Mouse (Mus musculus) neutrophil, adult 83 days (primary cell): Measurements from ENCODE around the gene Phc3. TPM values are rescaled to one million over a fixed set of nuclear protein-coding genes. Genes with fewer than 3 reads are reported as not detected.

Experiments used
- total RNA-seq, 2 experiments: library from RNA; stranded (reverse); gene quantifications; one replicate each; pipeline ENCODE4 v1.2.4; 2023

Gene Phc3
- 10 to 100 TPM; 32.1 to 34.0 TPM for total RNA-seq

GRCm38 (mm10) chr3:30969104-30969581 is at the start of gene Phc3:
Gene Phc3 (minus strand): TSS chr3:30969415.

GRCm38 (mm10) chr3:30995283-30995898 is 26.2 kb upstream of the Phc3 start, which contains the start of gene Prkci:
Gene Prkci (plus strand): TSS chr3:30995747.

GRCm38 (mm10) chr3:30855604-30856458 is 113.4 kb downstream of the Phc3 start, which contains the start of gene Gpr160:
Gene Gpr160 (plus strand): TSS chr3:30855950.

Other genes with a start within 250 kb of the Phc3 start
- gene Samd7, start 223.1 kb downstream of the Phc3 start, total RNA-seq: not detected
- gene Sec62, start 176.5 kb downstream of the Phc3 start, total RNA-seq: 10 to 100 TPM; 46.8 to 48.6 TPM
- gene Gpr160, start 113.5 kb downstream of the Phc3 start, total RNA-seq: 10 to 100 TPM; 26.0 to 30.0 TPM
- gene Prkci, start 26.3 kb upstream of the Phc3 start, total RNA-seq: 10 to 100 TPM; 14.7 to 16.7 TPM
- gene Skil, start 125.6 kb upstream of the Phc3 start, total RNA-seq: 10 to 100 TPM; 37.0 to 41.9 TPM
- gene Cldn11, start 180.5 kb upstream of the Phc3 start, total RNA-seq: not detected